Mouse (Mus musculus) erythroblast, embryonic 14.5 days (primary cell): Measurements from ENCODE around the gene Gm826.

Experiments
- GATA1 ChIP-seq: IDR thresholded peaks from 2 replicates; pipeline ENCODE4 v1.6.1; 2012; ENCODE audit warnings: low read length, inconsistent platforms, mixed read lengths
- TAL1 ChIP-seq: IDR thresholded peaks from 3 replicates; pipeline ENCODE4 v1.6.1; 2012; ENCODE audit warnings: low read length, inconsistent platforms, mixed read lengths

- TF ChIP-seq TAL1 (no peak), GATA1 (no peak)
These were observed 20.4 kb downstream of the Gm826 start for GRCm38 (mm10) chr2:160313595-160314007.
